In genomic region chr2:59160605-59160963, GRCm38 (mm10) we compare ENCODE assay signal across 8 mouse cellular contexts. TPM values are rescaled to one million over a fixed set of nuclear protein-coding genes. Genes with fewer than 3 reads are reported as not detected.
DNase-seq lines count a peak whose midpoint lies in the region; ATAC-seq and TF ChIP-seq lines count a peak whose summit lies in the region.

Gene Ccdc148, minus strand, starts transcription at chr2:59160683.
Gene Pkp4, plus strand, starts transcription at chr2:59160850.

- 0 out of 2 replicates have a peak, but pooled peaks cover 4% of the 10 kb centered on the region for H3K36me3 ChIP-seq in forebrain, embryonic 10.5 days (replicated peaks)
- H3K36me3 ChIP-seq in heart, embryonic 14.5 days (ENCODE audit: control insufficient read depth, insufficient read depth, low read length): no peaks in the 10 kb centered on the region
- H3K36me3 ChIP-seq in liver, embryonic 11.5 days (ENCODE audit: control insufficient read depth, insufficient read depth, low read length): no peaks in the 10 kb centered on the region
- H3K36me3 ChIP-seq in myocyte (ENCODE audit: control insufficient read depth, insufficient read depth): no peaks in the 10 kb centered on the region

- peak within 1 kb of the TSS; percentile 93 for H3ac ChIP-seq in myocyte (ENCODE audit: control insufficient read depth, insufficient read length)

- H3K9me3 ChIP-seq in forebrain, embryonic 10.5 days: no peaks in the 10 kb centered on the region
- H3K9me3 ChIP-seq in heart, embryonic 14.5 days (ENCODE audit: control insufficient read depth, low read length): no peaks in the 10 kb centered on the region
- no peaks in the 10 kb centered on the region for H3K9me3 ChIP-seq in liver, embryonic 11.5 days (ENCODE audit: control insufficient read depth, low read length)

- H3K4me2 ChIP-seq in heart, embryonic 14.5 days (ENCODE audit: low read length): peak within 1 kb of the TSS; percentile 66
- peak within 1 kb of the TSS; percentile 82 for H3K4me2 ChIP-seq in liver, embryonic 11.5 days
- peak within 1 kb of the TSS; percentile 100 for H3K4me2 ChIP-seq in myocyte (ENCODE audit: low read depth)

- WGBS in forebrain, embryonic 10.5 days: 0% methylated on average over 28 of the region's 37 CpGs
- WGBS in heart, embryonic 14.5 days: under 1% methylated on average over 32 of the region's 37 CpGs
- under 1% methylated on average over 35 of the region's 37 CpGs for WGBS in liver, embryonic 11.5 days

- H3K27me3 ChIP-seq in forebrain, embryonic 10.5 days (ENCODE audit: poor library complexity, severe bottlenecking): no peaks in the 10 kb centered on the region
- H3K27me3 ChIP-seq in heart, embryonic 14.5 days (ENCODE audit: control insufficient read depth, insufficient read depth, low read length): no peaks in the 10 kb centered on the region
- H3K27me3 ChIP-seq in liver, embryonic 11.5 days (replicated peaks; ENCODE audit: control insufficient read depth, insufficient read depth, low read length): no peaks in the 10 kb centered on the region
- H3K27me3 ChIP-seq in myocyte (ENCODE audit: control insufficient read depth, insufficient read depth, insufficient read length): no peaks in the 10 kb centered on the region

- H3K79me2 ChIP-seq in myocyte (ENCODE audit: control insufficient read depth, insufficient read depth): peaks cover 38% of the 10 kb centered on the region

- H3K9ac ChIP-seq in heart, embryonic 14.5 days (ENCODE audit: low read length): peak within 1 kb of the TSS; percentile 94
- peak within 1 kb of the TSS; percentile 87 for H3K9ac ChIP-seq in liver, embryonic 11.5 days (ENCODE audit: low read depth, low read length)

- no peaks in the 10 kb centered on the region for H3K4me1 ChIP-seq in brown adipose tissue, adult 24 weeks (ENCODE audit: control insufficient read depth, insufficient read depth, insufficient read length, low read length)
- peaks cover 28% of the 10 kb centered on the region for H3K4me1 ChIP-seq in forebrain, embryonic 10.5 days
- peaks cover 2 to 18% of the 10 kb centered on the region in 2 experiments; a peak in 3 of 4 replicates for H3K4me1 ChIP-seq in heart, embryonic 14.5 days (ENCODE audit: control insufficient read depth in 2 of 2, insufficient read depth in 2 of 2, low read length in 2 of 2)
- peaks cover 7% of the 10 kb centered on the region for H3K4me1 ChIP-seq in liver, embryonic 11.5 days (replicated peaks; ENCODE audit: control insufficient read depth, insufficient read depth, low read length)

- TF ChIP-seq POLR2A in myocyte (IDR thresholded peaks at IDR 0.05; ENCODE audit: insufficient read length, low read depth): peak; percentile 65

- H3K27ac ChIP-seq in brown adipose tissue, adult 24 weeks (replicated peaks; ENCODE audit: low read depth, low read length): peak within 1 kb of the TSS; percentile 56
- peak within 1 kb of the TSS; percentile 97 for H3K27ac ChIP-seq in forebrain, embryonic 10.5 days
- H3K27ac ChIP-seq in heart, embryonic 14.5 days (replicated peaks in 1 of 2; ENCODE audit: control insufficient read depth in 1 of 2, insufficient read depth in 1 of 2, low read depth in 2 of 2, low read length in 2 of 2): peak within 1 kb of the TSS; percentile 80 to 96
- peak within 1 kb of the TSS; percentile 78 for H3K27ac ChIP-seq in liver, embryonic 11.5 days (ENCODE audit: low read depth, low read length)

- H3K4me3 ChIP-seq in brown adipose tissue, adult 24 weeks (ENCODE audit: insufficient read depth, low read depth, low read length): peak within 1 kb of the TSS; percentile 98
- peak within 1 kb of the TSS; percentile 92 for H3K4me3 ChIP-seq in forebrain, embryonic 10.5 days
- H3K4me3 ChIP-seq in heart, embryonic 14.5 days (ENCODE audit: control insufficient read depth in 1 of 2, insufficient read depth in 1 of 2, low read depth in 1 of 2, low read length in 2 of 2): peak within 1 kb of the TSS; percentile 91 to 98
- H3K4me3 ChIP-seq in liver, embryonic 11.5 days (ENCODE audit: low read depth, low read length): peak within 1 kb of the TSS; percentile 88
- peak within 1 kb of the TSS; percentile 42 for H3K4me3 ChIP-seq in myocyte

- DNase-seq in CD4-positive helper T cell, adult 2 months (ENCODE audit: low read depth, low spot score): peak; percentile 93
- peak; percentile 93 for DNase-seq in forebrain, embryonic 10.5 days (ENCODE audit: extremely low spot score, low spot score)
- peak; percentile 96 for DNase-seq in kidney, postnatal 10 days
- DNase-seq in liver, embryonic 11.5 days (ENCODE audit: low spot score): peak; percentile 84
- peak; percentile 83 to 88 for DNase-seq in spleen, postnatal 4 days (ENCODE audit: low spot score in 2 of 2)

- peak; percentile 95 for ATAC-seq in heart, embryonic 14.5 days (ENCODE audit: insufficient number of reproducible peaks, insufficient read depth, low FRiP score, low read depth)
- ATAC-seq in liver, embryonic 11.5 days (replicated peaks; ENCODE audit: low FRiP score): peak; percentile 98

TF ChIP-seq in myocyte, 11 proteins besides CTCF, POLR2A, EP300 and RAD21:
- no peak for TF ChIP-seq POLR2AphosphoS2 (IDR thresholded peaks at IDR 0.05; ENCODE audit: insufficient read length, low read depth)
- TF ChIP-seq MYOG (IDR thresholded peaks at IDR 0.05; ENCODE audit: control insufficient read depth in 1 of 3, insufficient read depth in 1 of 3, insufficient read length in 2 of 3, low read depth in 2 of 3): no peak
- TF ChIP-seq TCF12 (IDR thresholded peaks at IDR 0.05; ENCODE audit: insufficient read depth, poor library complexity, severe bottlenecking): no peak
- TF ChIP-seq CEBPB (IDR thresholded peaks at IDR 0.05; ENCODE audit: insufficient read depth, poor library complexity, severe bottlenecking): no peak
- TF ChIP-seq MAX (IDR thresholded peaks at IDR 0.05; ENCODE audit: low read depth): no peak

RNA-seq across cellular contexts. Expression of gene Ccdc148, which starts in this region (rescaled TPM):
- polyA plus RNA-seq in brown adipose tissue, adult 24 weeks (2012; ENCODE audit: insufficient read depth, insufficient read length, missing spikeins): not detected in 2 replicates
- polyA plus RNA-seq in forebrain, embryonic 10.5 days (2016; fragmentation: Nextera tagmentation; extraction: Ambion mirVana): 1.3 TPM in 2 replicates
- 0.61 and 1.1 TPM in 2 replicates for polyA plus RNA-seq in heart, embryonic 14.5 days (2014; fragmentation: Nextera tagmentation; extraction: Ambion mirVana)
- polyA plus RNA-seq in liver, embryonic 11.5 days (2014; fragmentation: Nextera tagmentation; extraction: Ambion mirVana): 0.13 and 0.32 TPM in 2 replicates
- 0.06 TPM for polyA plus RNA-seq in myocyte (2012; fragmentation: generic; extraction: Trizol)

RNA-seq across cellular contexts. Expression of gene Pkp4, which starts in this region (rescaled TPM):
- 19.7 TPM in 2 replicates for polyA plus RNA-seq in brown adipose tissue, adult 24 weeks (2012; ENCODE audit: insufficient read depth, insufficient read length, missing spikeins)
- 20.2 and 20.8 TPM in 2 replicates for polyA plus RNA-seq in forebrain, embryonic 10.5 days (2016; fragmentation: Nextera tagmentation; extraction: Ambion mirVana)
- polyA plus RNA-seq in heart, embryonic 14.5 days (2014; fragmentation: Nextera tagmentation; extraction: Ambion mirVana): 54.8 and 57.7 TPM in 2 replicates
- polyA plus RNA-seq in liver, embryonic 11.5 days (2014; fragmentation: Nextera tagmentation; extraction: Ambion mirVana): 14.0 and 17.7 TPM in 2 replicates
- 25.3 TPM for polyA plus RNA-seq in myocyte (2012; fragmentation: generic; extraction: Trizol)

Comparison
In these comparisons a context has a peak if more than half of its experiments do, and no peak if none do; other contexts are left out.
1. Peak in every context shown above with its lines: DNase-seq, ATAC-seq, H3K4me3 ChIP-seq and H3K27ac ChIP-seq.
2. H3K4me3 ChIP-seq: peak in every context shown above with its lines; median percentile 98 in brown adipose tissue, adult 24 weeks; 94 in heart, embryonic 14.5 days; 92 in forebrain, embryonic 10.5 days; 88 in liver, embryonic 11.5 days; 42 in myocyte.